Mouse (Mus musculus) liver, embryonic 11.5 days (tissue): ENCODE data around the gene Espn. TPM values are rescaled to one million over a fixed set of nuclear protein-coding genes. Genes with fewer than 3 reads are reported as not detected.

Source experiments
- ATAC-seq: fragments of 200-750 bp; cut with Nextera tagmentation; replicated peaks from 2 replicates; pipeline ENCODE4 v1.8.0; 2017; ENCODE audit warnings: moderate number of reproducible peaks, mild to moderate bottlenecking, moderate TSS enrichment, moderate library complexity; ENCODE audit not compliant: low FRiP score
- DNase-seq: peaks from one replicate; pipeline ENCODE4 v3.0.0-alpha.2; 2017; ENCODE audit warnings: low spot score
- H3K27ac ChIP-seq: fragments of 300-500 bp; sonication (generic); 2 replicates; pipeline ENCODE4 v1.5.1; 2014; ENCODE audit warnings: mild to moderate bottlenecking, low read depth, low read length, control low read depth
- H3K27me3 ChIP-seq: fragments of 300-500 bp; sonication (generic); replicated peaks from 2 replicates; pipeline ENCODE4 v1.6.1; 2014; ENCODE audit warnings: low read length, mixed read lengths; ENCODE audit not compliant: control insufficient read depth, insufficient read depth
- H3K36me3 ChIP-seq: fragments of 300-500 bp; sonication (generic); 2 replicates; pipeline ENCODE4 v1.6.1; 2014; ENCODE audit warnings: mild to moderate bottlenecking, low read length, moderate library complexity, mixed read lengths; ENCODE audit not compliant: control insufficient read depth, insufficient read depth
- H3K4me1 ChIP-seq: fragments of 300-500 bp; sonication (generic); replicated peaks from 2 replicates; pipeline ENCODE4 v1.6.1; 2014; ENCODE audit warnings: low read length, mixed read lengths; ENCODE audit not compliant: control insufficient read depth, insufficient read depth
- H3K4me2 ChIP-seq: fragments of 300-500 bp; sonication (generic); 2 replicates; pipeline ENCODE4 v1.6.1; 2014; ENCODE audit warnings: mild to moderate bottlenecking, control low read depth, moderate library complexity
- H3K4me3 ChIP-seq: fragments of 300-500 bp; sonication (generic); 2 replicates; pipeline ENCODE4 v1.5.1; 2014; ENCODE audit warnings: low read depth, low read length, control low read depth
- H3K9ac ChIP-seq: fragments of 300-500 bp; sonication (generic); 2 replicates; pipeline ENCODE4 v1.6.1; 2014; ENCODE audit warnings: low read depth, low read length, control low read depth
- H3K9me3 ChIP-seq: fragments of 300-500 bp; sonication (generic); 2 replicates; pipeline ENCODE4 v1.6.1; 2016; ENCODE audit warnings: low read length, inconsistent platforms, mixed read lengths; ENCODE audit not compliant: control insufficient read depth
- WGBS: fragments of 180-500 bp; shearing (Covaris S2); extraction: QIAGEN DNeasy Blood & Tissue Kit; methylation state at CpG from one replicate; pipeline ENCODE4 v1.1.7; 2014; 5-methylcytosine and 5-hydroxymethylcytosine counted together
- polyA plus RNA-seq: library from polyadenylated mRNA; unstranded; fragments of >200 nt; fragmentation: Nextera tagmentation; extraction: Ambion mirVana; gene quantifications from 2 replicates; pipeline ENCODE4 v1.2.1, GENCODE M21; 2014

The Espn gene
- polyA plus RNA-seq, 1 experiment from 2014 or later: 5.3 TPM

GRCm38 (mm10) chr4:152190096-152190653 is 38.0 kb upstream of the Espn start:
- no peaks in the 10 kb centered on the region for H3K9me3 ChIP-seq
- no peak overlapping the region for H3K9ac ChIP-seq
- 44% methylated on average over 11 of the region's 11 CpGs for WGBS
- H3K27ac ChIP-seq: peak overlapping the region; percentile 54
- H3K4me1 ChIP-seq: peaks cover 52% of the 10 kb centered on the region
- no peaks in the 10 kb centered on the region for H3K36me3 ChIP-seq
- peak overlapping the region; percentile 36 for H3K4me2 ChIP-seq
- 0 out of 2 replicates have a peak, but pooled peaks have one; percentile 21 for ATAC-seq
- no peaks in the 10 kb centered on the region for H3K27me3 ChIP-seq
- no peak for DNase-seq
- H3K4me3 ChIP-seq: no peak overlapping the region

GRCm38 (mm10) chr4:152189691-152190090 is 37.5 kb upstream of the Espn start:
- H3K9ac ChIP-seq: no peak overlapping the region
- no peak for DNase-seq
- H3K27ac ChIP-seq: no peak overlapping the region
- no peak overlapping the region for H3K4me3 ChIP-seq
- no peaks in the 10 kb centered on the region for H3K36me3 ChIP-seq
- 76% methylated on average over 4 of the region's 4 CpGs for WGBS
- peaks cover 53% of the 10 kb centered on the region for H3K4me1 ChIP-seq
- H3K4me2 ChIP-seq: no peak overlapping the region
- no peak for ATAC-seq
- H3K9me3 ChIP-seq: no peaks in the 10 kb centered on the region
- no peaks in the 10 kb centered on the region for H3K27me3 ChIP-seq

GRCm38 (mm10) chr4:152189071-152189470 is 36.9 kb upstream of the Espn start:
- H3K4me1 ChIP-seq: peaks cover 50% of the 10 kb centered on the region
- no peak for DNase-seq
- no peaks in the 10 kb centered on the region for H3K9me3 ChIP-seq
- ATAC-seq: no peak
- H3K27ac ChIP-seq: no peak overlapping the region
- H3K4me2 ChIP-seq: no peak overlapping the region
- WGBS: 80% methylated on average over 6 of the region's 6 CpGs
- no peaks in the 10 kb centered on the region for H3K27me3 ChIP-seq
- no peak overlapping the region for H3K4me3 ChIP-seq
- H3K9ac ChIP-seq: no peak overlapping the region
- H3K36me3 ChIP-seq: no peaks in the 10 kb centered on the region

- H3K27ac ChIP-seq: no peak overlapping the region
- WGBS: 84% methylated on average over 2 of the region's 2 CpGs
- H3K27me3 ChIP-seq: no peaks in the 10 kb centered on the region
- no peaks in the 10 kb centered on the region for H3K9me3 ChIP-seq
- DNase-seq (no peak), ATAC-seq (no peak)
- no peaks in the 10 kb centered on the region for H3K36me3 ChIP-seq
- no peak overlapping the region for H3K4me3 ChIP-seq
- no peak overlapping the region for H3K9ac ChIP-seq
- H3K4me2 ChIP-seq: no peak overlapping the region
- H3K4me1 ChIP-seq: peaks cover 50% of the 10 kb centered on the region
Measured at GRCm38 (mm10) chr4:152188651-152189050, 36.5 kb upstream of the Espn start.

- H3K4me1 ChIP-seq: peaks cover 47% of the 10 kb centered on the region
- H3K27me3 ChIP-seq: no peaks in the 10 kb centered on the region
- H3K36me3 ChIP-seq: no peaks in the 10 kb centered on the region
- H3K27ac ChIP-seq: no peak overlapping the region
- ATAC-seq (no peak), DNase-seq (no peak)
- H3K4me3 ChIP-seq: no peak overlapping the region
- no peak overlapping the region for H3K9ac ChIP-seq
- no peaks in the 10 kb centered on the region for H3K9me3 ChIP-seq
- WGBS: 76% methylated on average over 9 of the region's 9 CpGs
- peak overlapping the region; percentile 65 for H3K4me2 ChIP-seq
Measured at GRCm38 (mm10) chr4:152187142-152187541, 35.0 kb upstream of the Espn start.

- Histone ChIP-seq H3K27ac (peak overlapping the region; percentile 73), H3K9me3 (no peaks in the 10 kb centered on the region), H3K4me1 (peaks cover 46% of the 10 kb centered on the region), H3K27me3 (no peaks in the 10 kb centered on the region), H3K4me2 (peak overlapping the region; percentile 65), H3K36me3 (no peaks in the 10 kb centered on the region), H3K4me3 (peak overlapping the region; percentile 24), H3K9ac (peak overlapping the region; percentile 45)
- no peak for DNase-seq
- WGBS: 28% methylated on average over 14 of the region's 14 CpGs
- ATAC-seq: no peak
Measured at GRCm38 (mm10) chr4:152186205-152187082, 34.3 kb upstream of the Espn start.

- H3K4me1 ChIP-seq: peaks cover 38% of the 10 kb centered on the region
- 4% methylated on average over 19 of the region's 19 CpGs for WGBS
- peak overlapping the region; percentile 24 for H3K4me3 ChIP-seq
- H3K9ac ChIP-seq: peak overlapping the region; percentile 45
- no peaks in the 10 kb centered on the region for H3K27me3 ChIP-seq
- H3K4me2 ChIP-seq: peak overlapping the region; percentile 65
- DNase-seq: peak; percentile 63
- H3K36me3 ChIP-seq: no peaks in the 10 kb centered on the region
- H3K9me3 ChIP-seq: no peaks in the 10 kb centered on the region
- ATAC-seq: peak; percentile 49
- H3K27ac ChIP-seq: peak overlapping the region; percentile 73
Measured at GRCm38 (mm10) chr4:152185510-152186204, 33.5 kb upstream of the Espn start.

GRCm38 (mm10) chr4:152185137-152185509 is 33.0 kb upstream of the Espn start:
- DNase-seq: no peak
- Histone ChIP-seq H3K4me2 (peak overlapping the region; percentile 65), H3K27ac (peak overlapping the region; percentile 73), H3K4me3 (peak overlapping the region; percentile 24), H3K27me3 (peaks cover 2% of the 10 kb centered on the region; the same call in 1 of the 2 replicates), H3K9me3 (no peaks in the 10 kb centered on the region), H3K36me3 (no peaks in the 10 kb centered on the region), H3K9ac (peak overlapping the region; percentile 45; the same call in 1 of the 2 replicates), H3K4me1 (peaks cover 33% of the 10 kb centered on the region)
- WGBS: 5% methylated on average over 3 of the region's 3 CpGs
- ATAC-seq: peak; percentile 73
